Mouse (Mus musculus) neural tube, embryonic 14.5 days (tissue): Measurements from ENCODE around the gene Lrrc42. TPM values are rescaled to one million over a fixed set of nuclear protein-coding genes. Genes with fewer than 3 reads are reported as not detected.

Source experiments
- ATAC-seq: fragments of 200-750 bp; cut with Nextera tagmentation; 2 replicates; pipeline ENCODE4 v1.8.0; 2017; ENCODE audit warnings: low read depth, mild to moderate bottlenecking, moderate TSS enrichment, moderate library complexity
- H3K27ac ChIP-seq: fragments of 300-500 bp; sonication (generic); 2 replicates; pipeline ENCODE4 v1.5.1; 2014; ENCODE audit warnings: low read depth, mild to moderate bottlenecking, control low read depth, low read length, moderate library complexity, mixed read lengths
- H3K27me3 ChIP-seq: fragments of 300-500 bp; sonication (generic); 2 replicates; pipeline ENCODE4 v1.6.1; 2014; ENCODE audit warnings: low read length; ENCODE audit not compliant: control insufficient read depth, insufficient read depth
- H3K36me3 ChIP-seq: fragments of 300-500 bp; sonication (generic); 2 replicates; pipeline ENCODE4 v1.6.1; 2014; ENCODE audit warnings: low read length, mixed read lengths; ENCODE audit not compliant: control insufficient read depth, insufficient read depth
- H3K4me1 ChIP-seq: fragments of 300-500 bp; sonication (generic); 2 replicates; pipeline ENCODE4 v1.6.1; 2014; ENCODE audit warnings: low read length; ENCODE audit not compliant: control insufficient read depth, insufficient read depth
- H3K4me2 ChIP-seq: fragments of 300-500 bp; sonication (generic); 2 replicates; pipeline ENCODE4 v1.6.1; 2014; ENCODE audit warnings: mild to moderate bottlenecking, low read depth, low read length, control low read depth
- H3K4me3 ChIP-seq: fragments of 300-500 bp; sonication (generic); 2 replicates; pipeline ENCODE4 v1.5.1; 2014; ENCODE audit warnings: low read depth, low read length, control low read depth, mixed read lengths
- H3K9ac ChIP-seq: fragments of 300-500 bp; sonication (generic); replicated peaks from 2 replicates; pipeline ENCODE4 v1.6.1; 2014; ENCODE audit warnings: low read depth, mild to moderate bottlenecking, control low read depth, low read length, mixed read lengths
- H3K9me3 ChIP-seq: fragments of 300-500 bp; sonication (generic); 2 replicates; pipeline ENCODE4 v1.6.1; 2016; ENCODE audit warnings: low read length; ENCODE audit not compliant: control insufficient read depth
- WGBS: fragments of 180-500 bp; shearing (Covaris S2); extraction: QIAGEN DNeasy Blood & Tissue Kit; methylation state at CpG from one replicate; pipeline ENCODE4 v1.1.7; 2014; 5-methylcytosine and 5-hydroxymethylcytosine counted together
- polyA plus RNA-seq: library from polyadenylated mRNA; unstranded; fragments of >200 nt; fragmentation: Nextera tagmentation; extraction: Ambion mirVana; gene quantifications from 2 replicates; pipeline ENCODE4 v1.2.1, GENCODE M21; 2014

Gene Lrrc42
- polyA plus RNA-seq, 1 experiment from 2014 or later = 56.0 TPM

DNA sequence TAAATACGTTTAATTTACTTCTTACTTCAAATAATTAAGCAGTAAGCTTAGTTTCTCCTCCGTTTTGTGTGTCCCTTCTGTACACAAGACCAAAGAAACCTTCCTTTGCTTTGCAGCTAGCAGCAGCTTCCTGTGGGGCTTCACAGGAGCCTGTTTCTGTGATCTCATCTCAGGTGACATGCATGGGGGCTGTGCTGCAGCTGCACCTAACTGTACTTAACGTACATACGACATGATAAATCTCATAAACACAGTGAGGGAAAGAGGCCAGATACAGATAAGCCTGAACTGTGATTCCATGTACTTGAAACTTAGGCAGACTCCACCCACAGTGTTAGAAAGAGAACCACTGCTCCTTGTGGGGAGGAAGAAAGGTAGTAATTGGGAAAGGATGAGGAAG, 6.7 kb upstream of the Lrrc42 start:
- Histone ChIP-seq H3K9me3 (no peaks in the 10 kb centered on the region), H3K4me1 (0 out of 2 replicates have a peak, but pooled peaks cover 2% of the 10 kb centered on the region), H3K36me3 (0 out of 2 replicates have a peak, but pooled peaks cover 5% of the 10 kb centered on the region), H3K27me3 (no peaks in the 10 kb centered on the region), H3K27ac (no peak overlapping the region), H3K4me2 (no peak overlapping the region), H3K4me3 (no peak overlapping the region), H3K9ac (no peak overlapping the region)
- WGBS = 74% methylated on average over 4 of the region's 4 CpGs
- ATAC-seq = no peak

GRCm38 (mm10) chr4:107254414-107254813, 1.1 kb upstream of the Lrrc42 start:
- no peak for ATAC-seq
- WGBS = 8% methylated on average over 3 of the region's 3 CpGs
- Histone ChIP-seq H3K36me3 (no peaks in the 10 kb centered on the region), H3K4me3 (peak overlapping the region; percentile 80), H3K4me2 (peak overlapping the region; percentile 83), H3K4me1 (peaks cover 19% of the 10 kb centered on the region; the same call in 1 of the 2 replicates), H3K9me3 (no peaks in the 10 kb centered on the region), H3K27me3 (no peaks in the 10 kb centered on the region), H3K9ac (peak overlapping the region; percentile 83), H3K27ac (peak overlapping the region; percentile 87)

- WGBS = 0% methylated on average over 10 of the region's 11 CpGs
- H3K4me1 ChIP-seq = peaks cover 22% of the 10 kb centered on the region; the same call in 1 of the 2 replicates
- peak overlapping the region; percentile 77; the same call in 1 of the 2 replicates for H3K27ac ChIP-seq
- peak overlapping the region; percentile 80 for H3K4me3 ChIP-seq
- H3K9ac ChIP-seq = peak overlapping the region; percentile 83
- peak overlapping the region; percentile 54 for H3K4me2 ChIP-seq
- H3K9me3 ChIP-seq = no peaks in the 10 kb centered on the region
- H3K27me3 ChIP-seq = no peaks in the 10 kb centered on the region
- H3K36me3 ChIP-seq = no peaks in the 10 kb centered on the region
- no peak for ATAC-seq
Measured at GRCm38 (mm10) chr4:107252522-107252921, 810 bp downstream of the Lrrc42 start.

- H3K4me1 ChIP-seq = peaks cover 22% of the 10 kb centered on the region; the same call in 1 of the 2 replicates
- H3K27ac ChIP-seq = no peak overlapping the region
- no peaks in the 10 kb centered on the region for H3K27me3 ChIP-seq
- H3K9ac ChIP-seq = no peak overlapping the region
- H3K36me3 ChIP-seq = no peaks in the 10 kb centered on the region
- 30% methylated on average over 4 of the region's 4 CpGs for WGBS
- H3K9me3 ChIP-seq = no peaks in the 10 kb centered on the region
- ATAC-seq = no peak
- H3K4me3 ChIP-seq = no peak overlapping the region
- no peak overlapping the region for H3K4me2 ChIP-seq
Measured at GRCm38 (mm10) chr4:107250494-107250893, 2.8 kb downstream of the Lrrc42 start.

DNA sequence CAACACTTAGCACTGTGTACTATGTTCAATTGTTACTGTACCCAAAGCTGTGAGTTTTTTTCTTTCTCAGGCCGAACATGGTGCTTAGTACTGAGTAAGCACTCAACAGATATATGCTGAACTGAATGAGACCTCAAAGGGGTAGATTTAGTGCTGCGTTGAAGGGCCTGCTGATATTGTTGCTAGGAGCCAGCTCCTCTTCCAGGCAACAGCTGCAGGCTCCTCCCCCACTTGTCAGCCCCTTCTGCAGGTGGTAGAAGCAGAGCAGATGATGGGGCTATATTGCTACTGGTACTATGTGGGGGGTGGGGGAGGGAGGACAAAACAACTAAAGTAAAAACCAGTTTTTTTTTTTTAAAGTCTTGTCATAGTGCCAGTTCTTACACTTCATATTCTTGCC, 3.9 kb downstream of the Lrrc42 start:
- Histone ChIP-seq H3K4me1 (peaks cover 19% of the 10 kb centered on the region; the same call in 1 of the 2 replicates), H3K36me3 (no peaks in the 10 kb centered on the region; the same call in 1 of the 2 replicates), H3K9ac (no peak overlapping the region), H3K9me3 (no peaks in the 10 kb centered on the region), H3K27me3 (no peaks in the 10 kb centered on the region), H3K27ac (no peak overlapping the region), H3K4me2 (no peak overlapping the region), H3K4me3 (no peak overlapping the region)
- 17% methylated on average over 2 of the region's 2 CpGs for WGBS
- ATAC-seq = no peak

- Histone ChIP-seq H3K27me3 (no peaks in the 10 kb centered on the region), H3K4me3 (no peak overlapping the region), H3K4me2 (no peak overlapping the region), H3K9me3 (no peaks in the 10 kb centered on the region), H3K9ac (no peak overlapping the region), H3K27ac (no peak overlapping the region), H3K36me3 (no peaks in the 10 kb centered on the region; the same call in 1 of the 2 replicates), H3K4me1 (peaks cover 18% of the 10 kb centered on the region; the same call in 1 of the 2 replicates)
- no peak for ATAC-seq
- 87% methylated on average over 3 of the region's 3 CpGs for WGBS
Measured at GRCm38 (mm10) chr4:107248061-107248460, 5.3 kb downstream of the Lrrc42 start.

- no peak for ATAC-seq
- H3K9me3 ChIP-seq = no peaks in the 10 kb centered on the region
- no peaks in the 10 kb centered on the region for H3K27me3 ChIP-seq
- no peak overlapping the region for H3K27ac ChIP-seq
- H3K9ac ChIP-seq = no peak overlapping the region
- H3K4me2 ChIP-seq = no peak overlapping the region
- no peak overlapping the region for H3K4me3 ChIP-seq
- peaks cover 14% of the 10 kb centered on the region; the same call in 1 of the 2 replicates for H3K4me1 ChIP-seq
- 89% methylated on average over 9 of the region's 9 CpGs for WGBS
- no peaks in the 10 kb centered on the region; the same call in 1 of the 2 replicates for H3K36me3 ChIP-seq
Measured at GRCm38 (mm10) chr4:107247110-107247509, 6.2 kb downstream of the Lrrc42 start.

DNA sequence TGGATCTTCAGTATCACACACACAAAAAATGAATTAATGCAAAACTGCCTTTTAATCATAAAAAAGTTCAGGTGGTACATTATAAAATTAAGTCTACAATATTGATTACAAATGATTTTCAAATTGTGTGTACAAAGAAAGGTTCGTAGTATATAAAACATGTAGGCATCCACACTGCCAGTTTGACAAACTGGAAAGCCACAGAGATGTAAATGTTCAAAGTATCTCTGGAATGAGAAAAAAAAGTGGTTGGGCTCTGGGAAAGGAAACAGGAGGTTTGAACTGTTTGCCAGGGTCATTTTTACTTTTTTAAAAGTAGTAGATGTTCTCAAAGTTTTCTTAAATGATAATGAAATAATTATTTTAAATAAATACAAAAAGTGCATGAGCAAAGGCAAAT, 7.3 kb downstream of the Lrrc42 start:
- 82% methylated on average over 1 of the region's 1 CpGs for WGBS
- H3K4me3 ChIP-seq = no peak overlapping the region
- no peak overlapping the region for H3K27ac ChIP-seq
- H3K4me1 ChIP-seq = peaks cover 10% of the 10 kb centered on the region; the same call in 1 of the 2 replicates
- H3K36me3 ChIP-seq = no peaks in the 10 kb centered on the region; the same call in 1 of the 2 replicates
- no peaks in the 10 kb centered on the region for H3K27me3 ChIP-seq
- ATAC-seq = no peak
- no peak overlapping the region for H3K9ac ChIP-seq
- no peaks in the 10 kb centered on the region for H3K9me3 ChIP-seq
- H3K4me2 ChIP-seq = no peak overlapping the region

- H3K9me3 ChIP-seq = no peaks in the 10 kb centered on the region
- no peak overlapping the region for H3K27ac ChIP-seq
- peaks cover 10% of the 10 kb centered on the region; the same call in 1 of the 2 replicates for H3K4me1 ChIP-seq
- H3K4me3 ChIP-seq = no peak overlapping the region
- no peaks in the 10 kb centered on the region for H3K27me3 ChIP-seq
- H3K9ac ChIP-seq = no peak overlapping the region
- 82% methylated on average over 2 of the region's 2 CpGs for WGBS
- ATAC-seq = no peak
- H3K36me3 ChIP-seq = peaks cover 4% of the 10 kb centered on the region; the same call in 1 of the 2 replicates
- no peak overlapping the region for H3K4me2 ChIP-seq
Measured at GRCm38 (mm10) chr4:107245368-107245767, 8.0 kb downstream of the Lrrc42 start.
